Mouse (Mus musculus) erythroblast, embryonic 14.5 days (primary cell): ENCODE measurements around the gene Car8.

Experiments used
- GATA1 ChIP-seq: IDR thresholded peaks from 2 replicates; pipeline ENCODE4 v1.6.1; 2012; ENCODE audit warnings: low read length, inconsistent platforms, mixed read lengths
- TAL1 ChIP-seq: IDR thresholded peaks from 3 replicates; pipeline ENCODE4 v1.6.1; 2012; ENCODE audit warnings: low read length, inconsistent platforms, mixed read lengths

DNA sequence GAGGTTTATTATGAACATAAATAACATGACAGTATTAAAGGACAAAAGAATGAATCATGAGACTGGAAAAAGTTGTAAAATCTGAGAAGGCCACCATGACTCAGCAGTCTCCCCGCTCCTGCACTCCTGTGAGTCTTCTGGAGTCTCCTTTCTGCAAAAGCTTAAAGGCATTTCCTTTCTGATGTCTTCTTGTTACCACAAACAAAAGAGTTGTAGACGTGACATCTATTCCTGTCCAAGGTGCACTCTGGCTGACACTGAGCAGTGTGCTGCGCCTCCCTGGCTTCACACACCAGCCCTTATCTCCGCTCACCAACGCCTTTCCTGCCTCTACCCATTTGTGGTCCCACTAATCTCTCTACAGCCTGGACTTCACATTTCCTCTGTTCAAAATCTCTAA, 38.8 kb downstream of the Car8 start:
- TF ChIP-seq GATA1 = no peak
- no peak for TF ChIP-seq TAL1
